Comparison of ENCODE assay signal across 15 mouse cellular contexts in genomic region chr7:19818440-19818839, GRCm38 (mm10). TPM values are rescaled to one million over a fixed set of nuclear protein-coding genes. Genes with fewer than 3 reads are reported as not detected.
DNase-seq lines count a peak whose midpoint lies in the region; ATAC-seq and TF ChIP-seq lines count a peak whose summit lies in the region.
"Had no signal": no experiment of that assay in that cellular context is flagged by ENCODE, and none has a peak within 500 bp of the region (broad histone marks: within the 10 kb centered on the region; RNA-seq: fewer than 3 reads in every experiment).

No protein-coding gene starts in this region.

- peaks cover 21% of the 10 kb centered on the region for H3K4me1 ChIP-seq in kidney, adult 2 months (ENCODE audit: control insufficient read depth, insufficient read depth, low read length)

- no peaks in the 10 kb centered on the region for H3K36me3 ChIP-seq in kidney, adult 2 months (ENCODE audit: control insufficient read depth, insufficient read depth, low read length)
- H3K36me3 ChIP-seq in macrophage (ENCODE audit: inconsistent target) = peaks cover 20% of the 10 kb centered on the region; the same call in 1 of the 2 replicates
- H3K36me3 ChIP-seq: heart, embryonic 10.5 days; hindbrain, embryonic 12.5 days had no signal

- peak; percentile 46 for DNase-seq in kidney, adult 2 months
- DNase-seq in kidney, adult 8-10 months = no peak
- DNase-seq in Muller cell, postnatal 12 days (ENCODE audit: inconsistent ontology term) = peak; percentile 49
- DNase-seq in right cerebral cortex, postnatal 10 days (ENCODE audit: low spot score in 2 of 2) = no peak
- DNase-seq in cerebellum, postnatal 36 days = no peak
- no peak for DNase-seq in spleen, adult 12 weeks (ENCODE audit: low spot score)
- DNase-seq: cerebellum, adult 9-10 months; kidney, postnatal 14 days had no signal

- H3K27me3 ChIP-seq in kidney, adult 2 months (replicated peaks; ENCODE audit: control insufficient read depth, insufficient read depth, low read length) = no peaks in the 10 kb centered on the region

- ATAC-seq in granulocyte monocyte progenitor cell, adult 5-6 weeks (replicated peaks; ENCODE audit: poor library complexity, severe bottlenecking) = peak; percentile 10; the same call in 1 of the 2 replicates

- no peak for TF ChIP-seq CTCF in kidney, adult 2 months (conservative IDR thresholded peaks at IDR 0.05; ENCODE audit: insufficient read depth, insufficient read length, low read depth, low read length)

- peaks cover 55% of the 10 kb centered on the region; the same call in 1 of the 2 replicates for H3K79me2 ChIP-seq in macrophage (ENCODE audit: inconsistent target)

- no peak overlapping the region for H3K27ac ChIP-seq in kidney, adult 2 months (ENCODE audit: insufficient read depth, low read depth, low read length)
- 0 out of 2 replicates have a peak overlapping the region, but pooled peaks have one; percentile 89 for H3K27ac ChIP-seq in macrophage

- no peak overlapping the region for H3K4me3 ChIP-seq in kidney, adult 2 months (ENCODE audit: insufficient read depth, low read depth, low read length)
- no peak overlapping the region for H3K4me3 ChIP-seq in macrophage (ENCODE audit: inconsistent target)
- H3K4me3 ChIP-seq: hindbrain, embryonic 12.5 days had no signal

- WGBS in kidney, adult 2 months = 81% methylated on average over 5 of the region's 5 CpGs
- WGBS in macrophage (ENCODE audit: missing documents) = 79% methylated on average over 4 of the region's 5 CpGs

- no peak for TF ChIP-seq POLR2A in kidney, adult 2 months (IDR thresholded peaks at IDR 0.05; ENCODE audit: low read depth, low read length)

RNA-seq across cellular contexts. Expression of gene Bcl3, which starts 4.1 kb away (rescaled TPM):
- polyA plus RNA-seq in kidney, adult 2 months (2012; rRNA removed) = 10.3 and 14.4 TPM in 2 replicates
- 7.5 and 8.5 TPM in 2 replicates for total RNA-seq in granulocyte monocyte progenitor cell, adult 5-6 weeks (2014; fragmentation: Nextera tagmentation)
- total RNA-seq in granulocyte monocyte progenitor cell, adult 5-6 weeks (2017) = 0.57 and 1.0 TPM in 2 replicates
- 100 to 1,000 TPM in 19 of 26 experiments, 10 to 100 TPM in 7; 42.2 to 379 (median 140) TPM for total RNA-seq in macrophage (2018; cell fraction: chromatin; rRNA removed)
- 100 to 1,000 TPM in 3 of 26 experiments, 10 to 100 TPM in 23; 34.3 to 219 (median 64.3) TPM for total RNA-seq in macrophage (2018; cell fraction: cytosol; rRNA removed)
- total RNA-seq in macrophage (2018; cell fraction: nucleus; rRNA removed) = 100 to 1,000 TPM in 12 of 26 experiments, 10 to 100 TPM in 14; 38.6 to 381 (median 86.0) TPM
- polyA plus RNA-seq in macrophage (2018) = 11.2 to 30.9 TPM (median 23.0 TPM) in 3 replicates

RNA-seq across cellular contexts. Expression of gene Cblc, which starts 21.8 kb away (rescaled TPM):
- polyA plus RNA-seq in kidney, adult 2 months (2012; rRNA removed) = 24.4 and 32.6 TPM in 2 replicates
- not detected in 2 replicates for total RNA-seq in granulocyte monocyte progenitor cell, adult 5-6 weeks (2014; fragmentation: Nextera tagmentation)
- total RNA-seq in granulocyte monocyte progenitor cell, adult 5-6 weeks (2017) = not detected in 2 replicates
- not detected for total RNA-seq in macrophage (2018; cell fraction: chromatin; rRNA removed)
- total RNA-seq in macrophage (2018; cell fraction: cytosol; rRNA removed) = not detected
- total RNA-seq in macrophage (2018; cell fraction: nucleus; rRNA removed) = 1 to 10 TPM in 1 of 26 experiments, not detected in 25; 1.5 TPM
- not detected in 3 replicates for polyA plus RNA-seq in macrophage (2018)
- total RNA-seq: left cerebral cortex, adult 18-20 months had no signal

RNA-seq across cellular contexts. Expression of gene Gm19345, which starts 33.4 kb away (rescaled TPM):
- 0.12 TPM in 1 of 2 replicates, not detected in the other for polyA plus RNA-seq in kidney, adult 2 months (2012; rRNA removed)
- not detected in 2 replicates for total RNA-seq in granulocyte monocyte progenitor cell, adult 5-6 weeks (2014; fragmentation: Nextera tagmentation)
- total RNA-seq in granulocyte monocyte progenitor cell, adult 5-6 weeks (2017) = not detected in 2 replicates
- total RNA-seq in macrophage (2018; cell fraction: chromatin; rRNA removed) = 1 to 10 TPM in 1 of 26 experiments, under 1 TPM in 3, not detected in 22; 0.53 to 1.4 (median 0.89) TPM
- under 1 TPM in 2 of 26 experiments, not detected in 24; 0.11 to 0.14 TPM for total RNA-seq in macrophage (2018; cell fraction: cytosol; rRNA removed)
- total RNA-seq in macrophage (2018; cell fraction: nucleus; rRNA removed) = under 1 TPM in 5 of 26 experiments, not detected in 21; 0.54 to 0.77 (median 0.65) TPM
- not detected in 3 replicates for polyA plus RNA-seq in macrophage (2018)
- polyA plus RNA-seq: heart, embryonic 10.5 days had no signal

RNA-seq across cellular contexts. Expression of gene Ceacam16, which starts 42.7 kb away (rescaled TPM):
- 0.14 and 0.16 TPM in 2 replicates for polyA plus RNA-seq in kidney, adult 2 months (2012; rRNA removed)
- total RNA-seq in granulocyte monocyte progenitor cell, adult 5-6 weeks (2014; fragmentation: Nextera tagmentation) = not detected in 2 replicates
- total RNA-seq in granulocyte monocyte progenitor cell, adult 5-6 weeks (2017) = 0.56 TPM in 1 of 2 replicates, not detected in the other
- total RNA-seq in macrophage (2018; cell fraction: chromatin; rRNA removed) = 10 to 100 TPM in 1 of 26 experiments, 1 to 10 TPM in 25; 2.7 to 11.9 (median 5.6) TPM
- total RNA-seq in macrophage (2018; cell fraction: cytosol; rRNA removed) = 1 to 10 TPM in 1 of 26 experiments, under 1 TPM in 25; 0.20 to 1.1 (median 0.32) TPM
- total RNA-seq in macrophage (2018; cell fraction: nucleus; rRNA removed) = 1 to 10 TPM; 1.7 to 7.0 (median 3.7) TPM
- 0.18 to 0.82 TPM (median 0.22 TPM) in 3 replicates for polyA plus RNA-seq in macrophage (2018)
- total RNA-seq: left cerebral cortex, adult 18-20 months had no signal
- polyA plus RNA-seq: embryonic facial prominence, embryonic 14.5 days; heart, embryonic 10.5 days; hindbrain, embryonic 12.5 days; liver, embryonic 16.5 days had no signal

RNA-seq across cellular contexts. Expression of gene Bcam, which starts 47.6 kb away (rescaled TPM):
- polyA plus RNA-seq in kidney, adult 2 months (2012; rRNA removed) = 237 and 272 TPM in 2 replicates
- total RNA-seq in granulocyte monocyte progenitor cell, adult 5-6 weeks (2014; fragmentation: Nextera tagmentation) = not detected in 2 replicates
- total RNA-seq in granulocyte monocyte progenitor cell, adult 5-6 weeks (2017) = not detected in 2 replicates
- total RNA-seq in macrophage (2018; cell fraction: chromatin; rRNA removed) = 1 to 10 TPM in 2 of 26 experiments, under 1 TPM in 3, not detected in 21; 0.35 to 3.0 (median 0.62) TPM
- total RNA-seq in macrophage (2018; cell fraction: cytosol; rRNA removed) = under 1 TPM; 0.06 to 0.91 (median 0.33) TPM
- total RNA-seq in macrophage (2018; cell fraction: nucleus; rRNA removed) = 1 to 10 TPM in 4 of 26 experiments, under 1 TPM in 13, not detected in 9; 0.25 to 2.5 (median 0.57) TPM
- polyA plus RNA-seq in macrophage (2018) = 0.12 to 0.15 TPM (median 0.14 TPM) in 3 replicates

Comparison
In these comparisons a context has a peak if more than half of its experiments do, and no peak if none do; other contexts are left out.
1. DNase-seq: peak in kidney, adult 2 months (single experiment) and Muller cell, postnatal 12 days (single experiment); none in kidney, adult 8-10 months (0 of 2), right cerebral cortex, postnatal 10 days (0 of 2), cerebellum, postnatal 36 days (0 of 2) and spleen, adult 12 weeks (single experiment).
2. RNA of gene Cblc, which starts 21.8 kb away (polyA plus RNA-seq): 24.4 to 32.6 TPM in kidney, adult 2 months; not detected in macrophage; every median in the first group is over 10 times any median in the second.